Mouse (Mus musculus) kidney, adult 8-10 months (tissue): ENCODE data around the gene Hapln4.
A peak's percentile ranks its signal among the peaks of the same experiment; 100 is the strongest.

ENCODE experiments used
- DNase-seq, 2 experiments: peaks; one replicate each; pipeline ENCODE4 v3.0.0; 2022

Gene Hapln4

DNA sequence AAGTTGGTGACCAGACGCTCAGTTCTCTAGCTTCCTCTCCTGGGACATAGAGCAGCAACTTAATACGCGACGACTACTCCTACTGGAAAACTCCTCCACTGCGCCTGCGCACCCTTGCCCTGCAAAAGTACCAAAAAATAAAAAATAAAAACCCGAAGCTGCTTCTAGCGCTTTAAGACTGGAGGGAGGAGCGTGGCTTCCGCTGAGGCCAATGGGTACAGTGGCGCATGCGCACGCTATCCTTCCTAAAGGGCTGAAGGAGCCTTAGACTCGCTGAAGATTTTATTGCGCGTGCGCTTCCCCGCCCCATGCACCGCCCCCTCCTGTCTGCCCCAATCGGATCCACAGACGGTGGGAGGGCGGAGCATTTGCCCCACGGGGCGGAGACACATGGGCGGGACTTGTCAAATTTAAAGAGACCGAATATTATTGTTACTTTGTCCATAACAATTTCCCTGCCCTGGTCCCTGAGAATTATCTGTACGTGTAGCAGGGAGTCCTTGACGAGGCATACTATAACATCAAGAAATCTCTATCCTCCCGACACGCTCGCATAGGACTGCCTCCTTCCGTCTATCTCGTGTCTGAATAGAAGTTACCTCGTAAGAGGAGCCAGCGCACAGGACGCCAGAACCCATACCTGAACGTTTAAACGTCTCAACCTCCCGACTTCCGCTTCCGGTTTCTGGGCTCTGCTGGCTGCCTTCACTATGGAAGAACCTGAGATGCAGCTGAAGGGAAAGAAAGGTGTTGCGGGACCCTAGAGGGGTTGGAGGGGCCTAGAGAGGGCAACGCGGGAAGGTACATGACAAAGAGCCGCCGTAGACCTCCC, 56.0 kb downstream of the Hapln4 start, which contains the start of the genes Rfxank, Borcs8 and Mef2b:
TSS of gene Rfxank (minus strand) at position 129 of the 832 bp plus-strand sequence.
TSS of gene Borcs8 (plus strand) at position 474 of the 832 bp plus-strand sequence.
TSS of gene Mef2b (plus strand) at position 686 of the 832 bp plus-strand sequence.
- DNase-seq = peak; percentile 100

DNA sequence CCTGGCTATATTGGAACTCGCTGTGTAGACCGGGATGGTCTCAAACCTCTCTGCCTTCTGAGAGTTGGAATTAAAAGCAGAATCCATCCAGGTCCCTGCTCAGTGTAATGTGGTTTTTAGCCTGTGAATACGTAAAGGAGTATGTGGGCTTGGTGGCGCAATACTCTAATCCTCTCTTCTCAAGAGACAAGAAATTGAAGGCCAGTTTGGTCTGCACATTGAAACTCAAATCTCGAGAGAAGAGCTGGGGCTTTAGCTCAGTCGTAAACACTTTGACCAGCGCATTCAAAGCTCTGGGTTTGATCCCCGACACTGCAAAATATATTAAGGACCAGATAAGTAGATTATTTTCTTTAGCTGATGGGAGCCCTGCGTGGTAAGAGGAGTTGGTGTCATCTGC, 56.7 kb downstream of the Hapln4 start:
- DNase-seq = no peak
